Mouse (Mus musculus): ENCODE results near the gene Tagap1. TPM values are rescaled to one million over a fixed set of nuclear protein-coding genes. Genes with fewer than 3 reads are reported as not detected.
A peak's percentile ranks its signal among the peaks of the same experiment; 100 is the strongest.
"Not testable (repeated sequence)": the region's sequence is repeated elsewhere in the genome, so short reads cannot be mapped to it uniquely, and the experiment has no call there.

Gene Tagap1
- polyA plus RNA-seq, 1 experiment from 2014 or later = 50.3 TPM

DNA sequence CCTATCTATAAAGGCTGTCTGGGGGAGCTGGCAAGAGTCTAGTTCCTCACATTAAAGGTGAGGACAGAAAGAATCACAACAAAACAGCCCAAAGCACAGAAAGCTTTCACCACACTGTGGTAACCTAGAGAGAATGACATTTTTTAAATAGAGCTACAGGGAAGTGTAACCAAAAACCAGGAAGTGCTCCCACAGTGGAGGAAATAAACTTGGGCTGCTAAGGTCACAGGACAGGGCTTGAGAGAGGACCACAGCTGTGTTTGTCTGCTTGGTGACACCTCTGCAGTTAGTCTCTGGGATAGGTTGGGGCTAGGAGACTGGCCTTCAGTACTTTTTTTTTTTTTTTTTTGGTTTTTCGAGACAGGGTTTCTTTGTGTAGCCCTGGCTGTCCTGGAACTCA lies 6.7 kb upstream of the Tagap1 start:
- H3K4me2 ChIP-seq (ENCODE audit: low read length); H3K27me3 ChIP-seq (replicated peaks; ENCODE audit: control insufficient read depth, insufficient read depth, low read length); H3K9me3 ChIP-seq (ENCODE audit: control insufficient read depth, low read length); H3K9ac ChIP-seq (ENCODE audit: low read depth, low read length); H3K27ac ChIP-seq (ENCODE audit: low read depth, low read length); H3K4me1 ChIP-seq (ENCODE audit: control insufficient read depth, insufficient read depth, low read depth, low read length); H3K36me3 ChIP-seq (ENCODE audit: control insufficient read depth, insufficient read depth, low read length); H3K4me3 ChIP-seq (ENCODE audit: low read length); ATAC-seq: not testable (repeated sequence)
- WGBS = 100% methylated on average over 1 of the region's 1 CpGs

DNA sequence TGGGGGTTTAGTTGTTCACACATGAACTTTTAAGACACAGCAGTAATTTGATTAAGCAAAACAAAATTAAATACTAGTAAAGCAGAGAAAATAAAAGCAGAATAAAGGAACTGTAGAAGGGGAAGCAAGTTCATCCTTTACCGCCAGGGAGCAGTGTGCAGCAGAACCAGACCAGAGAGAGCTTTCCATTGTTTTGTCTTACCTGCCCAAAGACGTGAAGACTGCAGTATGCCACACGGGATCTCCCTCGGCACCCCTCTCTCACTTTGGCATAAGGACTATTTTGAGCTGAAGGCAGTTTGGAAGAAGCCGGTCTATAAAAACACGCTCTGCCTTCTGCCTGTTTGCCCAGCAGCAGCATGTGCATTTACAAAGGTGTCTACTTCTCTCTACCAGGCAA lies 4.4 kb upstream of the Tagap1 start:
- H3K4me1 ChIP-seq (ENCODE audit: control insufficient read depth, insufficient read depth, low read depth, low read length); H3K27me3 ChIP-seq (replicated peaks; ENCODE audit: control insufficient read depth, insufficient read depth, low read length); ATAC-seq; H3K9me3 ChIP-seq (ENCODE audit: control insufficient read depth, low read length); H3K36me3 ChIP-seq (ENCODE audit: control insufficient read depth, insufficient read depth, low read length); H3K27ac ChIP-seq (ENCODE audit: low read depth, low read length); H3K4me3 ChIP-seq (ENCODE audit: low read length); H3K9ac ChIP-seq (ENCODE audit: low read depth, low read length); H3K4me2 ChIP-seq (ENCODE audit: low read length): not testable (repeated sequence)
- 16% methylated on average over 6 of the region's 6 CpGs for WGBS

GRCm38 (mm10) chr17:6962936-6963335 lies 2.0 kb upstream of the Tagap1 start:
- not testable (repeated sequence) for H3K4me1 ChIP-seq (ENCODE audit: control insufficient read depth, insufficient read depth, low read depth, low read length); H3K4me3 ChIP-seq (ENCODE audit: low read length); H3K4me2 ChIP-seq (ENCODE audit: low read length); ATAC-seq; H3K36me3 ChIP-seq (ENCODE audit: control insufficient read depth, insufficient read depth, low read length); H3K27me3 ChIP-seq (replicated peaks; ENCODE audit: control insufficient read depth, insufficient read depth, low read length); H3K9ac ChIP-seq (ENCODE audit: low read depth, low read length); H3K27ac ChIP-seq (ENCODE audit: low read depth, low read length); H3K9me3 ChIP-seq (ENCODE audit: control insufficient read depth, low read length)
- 63% methylated on average over 4 of the region's 4 CpGs for WGBS

DNA sequence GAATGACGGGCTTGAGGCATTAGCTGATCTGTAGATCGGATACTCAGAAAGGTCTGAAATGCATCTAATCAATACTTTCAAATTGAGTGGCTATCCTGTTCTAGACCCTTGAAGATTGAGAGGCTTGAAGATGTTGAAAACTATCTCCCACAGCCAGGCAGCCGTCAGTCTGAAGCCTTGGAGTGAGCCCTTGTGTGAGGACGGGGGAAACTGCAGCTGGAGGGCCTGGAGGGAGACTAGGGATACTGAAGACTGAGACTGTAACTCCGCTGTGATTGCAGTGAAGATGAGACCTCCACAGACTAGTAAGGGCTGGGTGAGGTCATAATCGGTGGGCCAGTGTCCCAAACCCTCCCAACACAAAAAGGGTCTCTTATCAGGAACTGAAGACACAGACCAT lies 1.4 kb upstream of the Tagap1 start:
- not testable (repeated sequence) for H3K27ac ChIP-seq (ENCODE audit: low read depth, low read length); H3K9me3 ChIP-seq (ENCODE audit: control insufficient read depth, low read length); ATAC-seq; H3K36me3 ChIP-seq (ENCODE audit: control insufficient read depth, insufficient read depth, low read length); H3K9ac ChIP-seq (ENCODE audit: low read depth, low read length); H3K27me3 ChIP-seq (replicated peaks; ENCODE audit: control insufficient read depth, insufficient read depth, low read length); H3K4me3 ChIP-seq (ENCODE audit: low read length); H3K4me2 ChIP-seq (ENCODE audit: low read length); H3K4me1 ChIP-seq (ENCODE audit: control insufficient read depth, insufficient read depth, low read depth, low read length)
- WGBS = 86% methylated on average over 3 of the region's 6 CpGs

DNA sequence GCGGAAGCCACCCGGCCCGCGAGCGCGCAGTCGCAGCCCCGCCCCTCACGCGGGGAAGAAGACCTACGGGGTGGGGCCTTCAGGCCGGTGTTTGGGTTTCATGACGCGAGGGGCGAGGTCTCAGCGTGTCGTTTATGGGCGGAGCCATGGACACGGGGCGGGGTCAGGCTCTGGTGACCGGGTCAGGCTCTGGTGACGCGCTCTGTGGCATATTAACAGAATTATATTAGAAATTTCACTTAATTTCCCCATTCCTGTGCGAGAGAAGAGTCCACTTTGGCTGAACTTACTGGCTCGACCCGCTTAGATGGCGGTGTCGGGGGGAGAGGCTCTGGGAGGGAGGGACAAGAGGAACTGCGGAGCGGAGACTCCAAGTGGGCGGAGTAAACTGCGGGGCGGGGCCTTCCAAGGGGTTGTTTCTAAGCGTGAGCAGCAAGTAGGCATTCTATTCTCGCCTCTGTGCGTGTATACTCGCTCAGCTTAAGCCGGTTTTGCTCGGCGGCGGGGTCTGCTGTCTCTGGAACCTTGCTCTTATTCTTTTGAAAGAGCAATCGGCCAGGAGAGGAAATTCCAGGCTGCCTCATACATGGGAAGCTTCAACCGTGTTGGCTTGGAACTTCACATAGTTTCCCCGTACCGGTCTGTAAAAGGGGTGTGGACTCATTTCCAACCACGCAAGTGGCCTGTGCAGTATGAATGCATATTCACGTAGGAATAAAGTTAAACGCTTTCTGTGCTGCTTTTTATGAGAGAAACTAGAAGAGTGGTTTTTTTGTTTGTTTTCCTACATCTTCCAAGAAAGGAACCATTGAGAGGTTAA lies 435 bp upstream of the Tagap1 start:
- not testable (repeated sequence) for H3K27me3 ChIP-seq (replicated peaks; ENCODE audit: control insufficient read depth, insufficient read depth, low read length); H3K27ac ChIP-seq (ENCODE audit: low read depth, low read length); H3K36me3 ChIP-seq (ENCODE audit: control insufficient read depth, insufficient read depth, low read length); H3K9me3 ChIP-seq (ENCODE audit: control insufficient read depth, low read length); H3K4me1 ChIP-seq (ENCODE audit: control insufficient read depth, insufficient read depth, low read depth, low read length); H3K9ac ChIP-seq (ENCODE audit: low read depth, low read length)
- peak overlapping the region; percentile 48 for H3K4me2 ChIP-seq (ENCODE audit: low read length)
- ATAC-seq = peak; percentile 97
- H3K4me3 ChIP-seq (ENCODE audit: low read length) = peak overlapping the region; percentile 32
- WGBS = under 1% methylated on average over 15 of the region's 48 CpGs

DNA sequence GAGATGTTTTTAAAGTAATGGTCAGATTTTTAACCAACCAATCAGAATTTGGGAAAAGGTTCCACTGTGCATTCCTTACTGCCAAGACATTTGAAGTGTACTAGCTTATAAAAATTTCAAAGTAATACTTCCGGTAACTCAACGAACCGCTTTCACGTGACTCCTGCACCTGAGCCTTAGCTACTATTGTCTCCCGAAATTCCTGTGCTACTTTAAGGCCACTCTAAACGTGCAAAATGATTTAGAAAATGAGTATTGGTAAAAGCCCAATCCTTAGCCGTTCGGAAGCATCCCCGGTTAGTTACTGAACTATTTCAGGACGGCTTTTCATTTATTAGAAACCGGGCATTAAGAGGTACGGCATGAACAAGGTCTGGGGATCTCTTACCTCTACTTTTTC lies 607 bp downstream of the Tagap1 start:
- not testable (repeated sequence) for H3K9me3 ChIP-seq (ENCODE audit: control insufficient read depth, low read length); H3K4me1 ChIP-seq (ENCODE audit: control insufficient read depth, insufficient read depth, low read depth, low read length); H3K9ac ChIP-seq (ENCODE audit: low read depth, low read length); H3K27me3 ChIP-seq (replicated peaks; ENCODE audit: control insufficient read depth, insufficient read depth, low read length); H3K36me3 ChIP-seq (ENCODE audit: control insufficient read depth, insufficient read depth, low read length); ATAC-seq
- Histone ChIP-seq H3K27ac (ENCODE audit: low read depth, low read length) (peak overlapping the region; percentile 56; the same call in 1 of the 2 replicates), H3K4me2 (ENCODE audit: low read length) (peak overlapping the region; percentile 49), H3K4me3 (ENCODE audit: low read length) (peak overlapping the region; percentile 47)
- 0% methylated on average over 11 of the region's 12 CpGs for WGBS

DNA sequence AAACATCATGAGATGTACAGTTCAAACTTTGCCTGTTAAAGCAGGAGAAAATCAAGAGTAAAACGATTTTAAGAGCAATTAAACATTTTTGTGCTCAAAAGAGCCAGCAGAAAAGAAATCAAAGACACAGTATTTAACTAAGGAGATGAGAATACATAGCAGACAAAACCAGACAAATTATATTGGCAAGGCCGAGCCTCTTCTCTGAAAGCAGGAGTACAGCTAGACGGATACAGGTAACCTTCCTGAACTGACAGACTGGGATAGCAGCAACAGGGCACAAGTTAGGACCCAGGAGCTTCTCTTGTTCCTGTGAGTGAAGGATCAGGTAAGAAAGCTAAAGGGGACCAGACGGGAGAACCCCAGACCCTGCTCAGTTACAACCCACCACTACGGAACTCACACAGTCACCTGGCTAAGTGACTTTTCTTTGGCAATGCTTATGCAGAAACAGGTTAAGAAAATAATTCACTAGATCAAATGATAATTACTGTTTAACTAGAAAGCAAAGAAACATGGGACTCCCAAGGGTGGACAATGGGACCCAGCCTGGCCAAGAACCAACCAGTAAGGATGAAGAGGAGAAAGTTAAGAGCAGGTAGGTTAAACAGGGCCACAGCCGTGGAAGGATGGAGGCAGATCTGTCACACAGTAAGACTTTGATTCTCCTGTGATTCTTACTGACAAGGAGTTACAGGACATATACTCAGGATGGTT lies 1.3 kb downstream of the Tagap1 start:
- WGBS = 89% methylated on average over 3 of the region's 6 CpGs
- not testable (repeated sequence) for H3K9ac ChIP-seq (ENCODE audit: low read depth, low read length); H3K4me1 ChIP-seq (ENCODE audit: control insufficient read depth, insufficient read depth, low read depth, low read length); H3K36me3 ChIP-seq (ENCODE audit: control insufficient read depth, insufficient read depth, low read length); H3K27ac ChIP-seq (ENCODE audit: low read depth, low read length); H3K27me3 ChIP-seq (replicated peaks; ENCODE audit: control insufficient read depth, insufficient read depth, low read length); H3K9me3 ChIP-seq (ENCODE audit: control insufficient read depth, low read length); ATAC-seq
- peak overlapping the region; percentile 49 for H3K4me2 ChIP-seq (ENCODE audit: low read length)
- H3K4me3 ChIP-seq (ENCODE audit: low read length) = peak overlapping the region; percentile 47

DNA sequence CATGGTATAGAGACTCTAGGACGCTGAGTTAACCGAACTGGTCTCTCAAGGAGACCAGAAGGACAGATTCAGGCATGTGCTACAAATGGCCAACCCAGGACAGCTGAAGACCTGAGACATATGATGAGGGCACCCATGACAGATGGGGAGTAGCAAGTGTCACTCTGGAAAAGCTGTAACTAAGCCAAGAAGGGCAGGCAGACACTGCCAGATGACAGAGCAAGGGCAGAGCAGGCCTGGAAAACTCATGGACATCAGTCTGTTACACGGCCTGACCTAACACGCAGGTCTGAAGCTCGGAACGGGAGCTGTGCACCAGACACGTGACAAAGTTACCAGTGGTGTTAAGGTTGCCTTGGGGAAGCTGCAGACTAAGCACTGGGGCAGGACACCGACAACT lies 2.1 kb downstream of the Tagap1 start:
- WGBS = 82% methylated on average over 5 of the region's 8 CpGs
- H3K27ac ChIP-seq (ENCODE audit: low read depth, low read length); H3K9ac ChIP-seq (ENCODE audit: low read depth, low read length); H3K4me2 ChIP-seq (ENCODE audit: low read length); H3K9me3 ChIP-seq (ENCODE audit: control insufficient read depth, low read length); H3K4me1 ChIP-seq (ENCODE audit: control insufficient read depth, insufficient read depth, low read depth, low read length); ATAC-seq; H3K36me3 ChIP-seq (ENCODE audit: control insufficient read depth, insufficient read depth, low read length); H3K4me3 ChIP-seq (ENCODE audit: low read length); H3K27me3 ChIP-seq (replicated peaks; ENCODE audit: control insufficient read depth, insufficient read depth, low read length): not testable (repeated sequence)

- ATAC-seq; H3K27me3 ChIP-seq (replicated peaks; ENCODE audit: control insufficient read depth, insufficient read depth, low read length); H3K4me1 ChIP-seq (ENCODE audit: control insufficient read depth, insufficient read depth, low read depth, low read length); H3K9me3 ChIP-seq (ENCODE audit: control insufficient read depth, low read length); H3K36me3 ChIP-seq (ENCODE audit: control insufficient read depth, insufficient read depth, low read length): not testable (repeated sequence)
- Histone ChIP-seq H3K4me3 (ENCODE audit: low read length) (peak overlapping the region; percentile 56), H3K27ac (ENCODE audit: low read depth, low read length) (peak overlapping the region; percentile 83), H3K4me2 (ENCODE audit: low read length) (peak overlapping the region; percentile 62), H3K9ac (ENCODE audit: low read depth, low read length) (peak overlapping the region; percentile 72)
- WGBS = 16% methylated on average over 9 of the region's 9 CpGs
These were observed 12.2 kb downstream of the Tagap1 start for GRCm38 (mm10) chr17:6948769-6949228.
